Mouse (Mus musculus) gastrocnemius, adult 2 months (tissue): Measurements from ENCODE around the gene Prkrip1. TPM values are rescaled to one million over a fixed set of nuclear protein-coding genes. Genes with fewer than 3 reads are reported as not detected.
"Not testable (repeated sequence)": the region's sequence is repeated elsewhere in the genome, so short reads cannot be mapped to it uniquely, and the experiment has no call there.

Experiments used
- DNase-seq: peaks from one replicate; pipeline ENCODE4 v3.0.0; 2022
- H3K27ac ChIP-seq: fragments of 200-600 bp; 2 replicates; pipeline ENCODE4 v1.8.1; 2022; ENCODE audit warnings: mild to moderate bottlenecking
- H3K4me3 ChIP-seq: fragments of 200-600 bp; 2 replicates; pipeline ENCODE4 v1.8.1; 2022; ENCODE audit warnings: mild to moderate bottlenecking, moderate library complexity
- CTCF ChIP-seq: fragments of 200-600 bp; IDR thresholded peaks from 2 replicates; pipeline ENCODE4 v1.8.1; 2022; ENCODE audit warnings: antibody characterized with exemption, mild to moderate bottlenecking, moderate library complexity
- intact Hi-C: fragments of 180-260 bp; cut with DNase I; formaldehyde crosslinking; loops from one replicate; pipeline ENCODE4 v1.15.1; 2025
- total RNA-seq, 2 experiments: library from RNA; stranded (reverse); gene quantifications; 2 replicates each; pipeline ENCODE4 v1.2.3; 2021

Gene Prkrip1
- total RNA-seq, 2 experiments from 2014 or later = 20.3 to 23.6 TPM

GRCm38 (mm10) chr5:136169626-136170511 lies 28.9 kb downstream of the Prkrip1 start:
- intact Hi-C loops = no loop called here
- Histone ChIP-seq H3K27ac (peak overlapping the region; percentile 69), H3K4me3 (peak overlapping the region; percentile 73)
- no peak for TF ChIP-seq CTCF
- peak; percentile 39 for DNase-seq

- H3K4me3 ChIP-seq = no peak overlapping the region
- no peak for DNase-seq
- H3K27ac ChIP-seq = no peak overlapping the region
- TF ChIP-seq CTCF = peak; percentile 36
- intact Hi-C loops = no loop called here
Measured at GRCm38 (mm10) chr5:136168071-136168470, 30.7 kb downstream of the Prkrip1 start.

- no peak for DNase-seq
- intact Hi-C loops = no loop called here
- Histone ChIP-seq H3K4me3 (no peak overlapping the region), H3K27ac (no peak overlapping the region)
- no peak for TF ChIP-seq CTCF
Measured at GRCm38 (mm10) chr5:136167296-136167695, 31.5 kb downstream of the Prkrip1 start.

GRCm38 (mm10) chr5:136165246-136165645 lies 33.5 kb downstream of the Prkrip1 start:
- intact Hi-C loops = no loop called here
- no peak overlapping the region for H3K27ac ChIP-seq
- no peak for TF ChIP-seq CTCF
- no peak for DNase-seq
- no peak overlapping the region for H3K4me3 ChIP-seq

GRCm38 (mm10) chr5:136163807-136164474 lies 34.8 kb downstream of the Prkrip1 start:
- TF ChIP-seq CTCF = no peak
- H3K27ac ChIP-seq = no peak overlapping the region
- H3K4me3 ChIP-seq = no peak overlapping the region
- intact Hi-C loops = no loop called here
- DNase-seq = no peak

GRCm38 (mm10) chr5:136160084-136160483 lies 38.7 kb downstream of the Prkrip1 start:
- intact Hi-C loops, H3K4me3 ChIP-seq, H3K27ac ChIP-seq: not testable (repeated sequence)
- peak; percentile 83 for DNase-seq

- no peak for TF ChIP-seq CTCF
- peak; percentile 61 for DNase-seq
- no peak overlapping the region for H3K27ac ChIP-seq
- intact Hi-C loops = no loop called here
- H3K4me3 ChIP-seq = no peak overlapping the region
Measured at GRCm38 (mm10) chr5:136155399-136155798, 43.4 kb downstream of the Prkrip1 start.

GRCm38 (mm10) chr5:136152365-136152764 lies 46.4 kb downstream of the Prkrip1 start:
- H3K4me3 ChIP-seq = no peak overlapping the region
- intact Hi-C loops = no loop called here
- H3K27ac ChIP-seq = 0 out of 2 replicates have a peak overlapping the region, but pooled peaks have one; percentile 41
- peak; percentile 50 for DNase-seq
- no peak for TF ChIP-seq CTCF

GRCm38 (mm10) chr5:136149134-136149576 lies 49.6 kb downstream of the Prkrip1 start:
- intact Hi-C loops = not testable (repeated sequence)

GRCm38 (mm10) chr5:136147704-136148103 lies 51.1 kb downstream of the Prkrip1 start:
- Histone ChIP-seq H3K27ac (no peak overlapping the region), H3K4me3 (no peak overlapping the region)
- peak; percentile 29 for DNase-seq
- intact Hi-C loops = no loop called here
- no peak for TF ChIP-seq CTCF

More at GRCm38 (mm10) chr5:136149134-136149576, 49.6 kb downstream of the Prkrip1 start:
- H3K4me3 ChIP-seq, DNase-seq, H3K27ac ChIP-seq: not testable (repeated sequence)

- H3K27ac ChIP-seq = no peak overlapping the region
- intact Hi-C loops = no loop called here
- H3K4me3 ChIP-seq = no peak overlapping the region
- DNase-seq = no peak
- no peak for TF ChIP-seq CTCF
Measured at GRCm38 (mm10) chr5:136146936-136147335, 51.8 kb downstream of the Prkrip1 start.

GRCm38 (mm10) chr5:136144606-136145430 lies 53.9 kb downstream of the Prkrip1 start:
- no peak for DNase-seq
- H3K4me3 ChIP-seq = no peak overlapping the region
- intact Hi-C loops = loop anchor here (2.0 kb wide), 1 partner anchor 40 kb away; no protein-coding TSS in a partner anchor
- H3K27ac ChIP-seq = no peak overlapping the region
- no peak for TF ChIP-seq CTCF
